Mouse (Mus musculus): ENCODE results near the gene Sgce.

DNA sequence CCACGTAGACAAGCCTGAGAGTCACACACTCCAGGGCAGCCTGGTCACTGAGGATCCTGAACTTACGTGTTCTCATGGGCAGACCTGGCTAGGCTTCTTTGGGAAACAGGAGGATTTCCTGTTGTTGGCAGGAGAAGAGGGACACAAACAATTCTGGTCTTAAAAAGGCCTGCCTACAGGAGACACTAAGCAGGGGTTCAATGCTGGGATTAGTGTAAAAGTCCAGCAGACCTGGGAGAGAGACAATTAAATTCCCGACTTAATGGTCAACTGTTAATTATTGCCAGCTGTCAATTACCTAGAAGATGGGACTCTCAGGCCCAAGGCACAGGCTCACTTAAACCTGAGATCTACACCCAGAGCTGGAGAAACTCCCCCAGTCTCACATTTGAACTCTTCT, 51.2 kb downstream of the Sgce start:
- no peak for TF ChIP-seq POLR2A (IDR thresholded peaks at IDR 0.05; ENCODE audit: insufficient read length, low read depth)
- no peak for TF ChIP-seq MYOG (IDR thresholded peaks at IDR 0.05; ENCODE audit: control insufficient read depth in 1 of 3, insufficient read depth in 1 of 3, insufficient read length in 2 of 3, low read depth in 2 of 3)
